Mouse (Mus musculus) c-Kit-positive CD71-negative TER-119-negative erythroid progenitor cells, embryonic 14.5 days (primary cell): Measurements from ENCODE around the gene Fbxl7.

Source experiments
- DNase-seq: peaks from one replicate; pipeline ENCODE4 v3.0.0-alpha.2; 2013; ENCODE audit warnings: low read depth

The Fbxl7 gene

DNA sequence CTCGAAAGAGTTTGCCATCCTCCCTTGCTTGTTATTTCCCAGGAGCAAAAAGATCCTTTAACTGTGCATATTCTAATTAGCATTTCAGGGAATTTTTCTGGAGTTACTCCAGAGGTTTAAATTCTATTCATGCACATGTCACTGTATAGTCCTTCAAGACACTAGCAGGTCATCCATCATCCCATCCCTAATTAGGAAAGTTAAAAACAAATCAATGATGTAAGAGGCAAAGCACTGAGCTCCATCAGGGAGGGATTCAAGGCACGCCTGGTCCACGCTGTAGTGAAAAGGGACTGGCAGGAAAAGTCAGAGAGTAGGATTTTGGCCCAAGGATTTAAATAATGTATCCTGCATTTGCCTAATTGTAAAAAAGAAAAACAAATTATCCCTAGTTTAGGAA lies 202.3 kb downstream of the Fbxl7 start:
- no peak for DNase-seq

DNA sequence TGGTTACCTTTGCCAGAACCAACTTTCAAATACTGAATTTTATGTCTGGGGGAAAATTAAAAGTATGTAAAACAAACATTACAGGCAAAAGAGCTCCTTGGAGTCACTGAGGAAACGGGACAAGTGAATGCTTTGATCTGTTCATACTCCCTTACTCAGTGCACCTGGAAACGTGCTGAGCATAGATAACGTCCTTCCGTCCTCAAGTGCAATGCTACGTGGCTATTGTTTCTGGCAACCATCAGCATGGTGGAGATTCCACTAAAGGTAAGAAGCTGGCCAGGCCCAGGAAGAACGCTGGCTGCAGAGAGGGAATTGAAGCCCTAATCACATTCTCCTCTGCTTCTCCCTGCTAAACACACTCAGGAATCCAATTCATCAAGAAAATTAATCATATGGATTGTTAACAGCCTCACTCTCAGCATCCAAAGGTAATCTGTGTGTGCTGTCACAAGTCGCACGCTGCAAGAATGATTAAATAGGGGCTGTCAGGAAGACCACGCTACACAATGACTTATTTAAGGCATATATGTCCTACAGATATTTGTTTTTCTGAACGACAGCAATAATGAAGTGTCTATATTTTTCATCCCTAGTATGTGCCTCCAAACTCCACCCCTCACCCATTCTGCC lies 206.8 kb downstream of the Fbxl7 start:
- DNase-seq, result no peak

DNA sequence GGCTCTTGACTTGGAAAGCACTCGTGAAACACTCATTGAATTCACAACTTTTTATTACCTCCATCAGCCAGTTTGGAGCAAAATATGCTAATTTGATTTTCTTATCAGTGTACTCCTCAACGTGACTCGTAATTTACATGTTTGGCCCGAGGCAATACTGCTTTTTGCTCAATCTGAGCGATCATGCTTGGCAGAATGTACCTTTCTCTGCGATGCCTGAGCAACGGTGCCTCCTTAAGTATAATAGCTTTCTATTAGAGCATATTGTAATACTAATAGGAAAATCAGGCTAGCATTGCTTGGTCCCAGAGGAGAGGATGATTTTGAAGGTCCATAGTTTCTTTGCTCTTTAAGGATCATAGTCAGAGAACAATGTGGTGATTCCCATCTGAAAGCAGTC lies 207.7 kb downstream of the Fbxl7 start:
- no peak for DNase-seq

DNA sequence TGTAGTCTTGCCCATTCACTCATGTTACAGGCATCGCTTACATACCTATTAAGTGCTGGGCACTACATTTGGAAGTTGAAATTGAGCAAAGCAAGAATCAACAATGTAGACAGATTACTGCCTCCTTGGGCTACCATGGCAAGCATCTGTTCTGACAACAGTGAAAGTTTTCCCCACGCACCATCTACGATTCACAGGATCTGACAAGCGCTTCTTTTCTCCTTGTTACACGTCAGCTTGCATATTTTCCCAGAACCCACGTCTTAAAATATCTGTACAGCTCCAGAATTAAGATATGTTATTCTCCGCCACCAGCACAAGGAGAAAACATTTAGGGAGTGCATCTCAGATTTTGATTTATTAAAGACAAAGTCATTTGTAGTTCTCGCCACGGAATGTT lies 213.1 kb downstream of the Fbxl7 start:
- DNase-seq, result no peak

DNA sequence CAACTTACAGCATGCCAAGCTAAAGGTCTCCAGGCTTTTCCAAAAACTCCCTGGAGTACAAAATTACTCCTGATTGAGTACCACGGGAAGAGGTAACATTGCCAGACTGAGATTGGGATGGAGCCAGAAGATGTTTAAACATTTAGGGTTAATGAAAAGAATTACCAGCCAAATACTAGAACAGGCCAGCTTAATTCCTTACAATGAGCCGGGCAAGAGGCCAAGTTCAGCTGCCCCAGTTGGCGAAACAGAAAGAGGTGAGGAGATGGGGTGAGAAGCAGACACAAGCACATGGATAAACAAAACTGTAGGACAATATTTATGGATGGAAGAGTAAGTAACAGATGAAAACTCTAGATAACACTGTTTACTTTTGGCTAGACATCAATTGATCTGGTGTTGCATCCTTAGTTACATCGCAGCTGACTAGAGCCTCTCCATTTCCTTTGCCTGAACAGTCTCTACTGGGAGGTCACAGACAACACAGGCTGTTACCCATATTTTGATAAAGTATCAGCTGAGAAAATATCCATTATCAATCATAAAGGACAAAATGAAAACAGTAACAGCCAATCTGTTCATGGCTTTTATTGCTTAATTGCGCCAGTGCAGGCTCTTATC lies 222.0 kb downstream of the Fbxl7 start:
- DNase-seq, result no peak

DNA sequence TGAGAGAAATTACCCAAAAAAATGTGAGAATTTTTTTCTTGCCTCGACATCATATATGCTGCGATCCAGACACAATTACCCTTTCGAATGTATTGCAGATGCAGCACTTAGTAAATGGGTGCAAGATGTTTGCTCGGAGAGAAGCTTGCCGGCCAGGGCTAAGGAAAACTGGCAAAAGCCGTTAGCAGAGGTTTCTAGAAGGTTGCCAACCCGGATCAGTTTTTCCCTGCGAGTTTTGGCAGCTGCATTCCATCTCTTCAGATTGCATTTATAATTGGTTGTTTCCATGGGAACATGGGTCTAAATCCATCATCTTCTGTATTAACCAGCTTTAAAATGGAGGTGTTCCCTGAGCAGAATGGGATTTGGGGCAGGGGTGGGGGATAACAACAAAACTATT lies 240.4 kb downstream of the Fbxl7 start:
- no peak for DNase-seq

DNA sequence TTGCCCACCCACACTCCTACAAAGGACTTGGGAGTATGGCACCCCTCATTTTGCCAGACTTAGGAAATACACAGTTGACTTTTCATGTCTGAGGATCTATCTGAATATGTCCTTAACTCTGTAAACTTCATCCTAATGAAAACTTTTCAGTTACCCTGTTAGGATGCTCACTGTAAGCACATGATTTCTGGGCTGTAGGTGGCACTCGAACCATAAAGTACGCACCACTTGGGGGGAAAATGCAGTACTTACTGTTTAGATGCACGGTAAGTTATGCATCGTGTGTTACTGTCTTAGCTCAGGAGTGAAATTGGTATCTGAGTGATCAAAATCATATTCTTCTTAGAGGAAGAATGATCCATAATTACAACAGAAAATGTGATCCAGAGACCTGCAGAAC lies 252.8 kb downstream of the Fbxl7 start:
- DNase-seq, result no peak

DNA sequence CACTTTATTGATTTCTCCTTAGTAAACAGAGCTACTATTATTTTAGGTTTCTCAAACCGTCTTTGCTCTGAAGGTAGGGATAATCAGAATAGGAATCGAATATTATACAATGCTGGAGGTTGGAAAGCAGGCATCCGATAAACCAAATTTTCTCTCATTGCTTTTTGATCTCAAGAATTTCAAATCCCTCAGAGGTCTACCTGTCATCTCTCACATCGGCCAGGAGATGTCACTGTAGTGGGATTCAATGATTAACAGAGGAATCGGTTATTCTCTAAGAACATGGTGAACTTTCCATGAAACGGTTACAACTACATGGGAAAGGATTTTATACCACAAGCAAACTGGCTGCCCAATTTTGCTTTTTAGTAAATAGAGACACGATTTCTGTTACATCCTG lies 255.7 kb downstream of the Fbxl7 start:
- DNase-seq, result no peak

DNA sequence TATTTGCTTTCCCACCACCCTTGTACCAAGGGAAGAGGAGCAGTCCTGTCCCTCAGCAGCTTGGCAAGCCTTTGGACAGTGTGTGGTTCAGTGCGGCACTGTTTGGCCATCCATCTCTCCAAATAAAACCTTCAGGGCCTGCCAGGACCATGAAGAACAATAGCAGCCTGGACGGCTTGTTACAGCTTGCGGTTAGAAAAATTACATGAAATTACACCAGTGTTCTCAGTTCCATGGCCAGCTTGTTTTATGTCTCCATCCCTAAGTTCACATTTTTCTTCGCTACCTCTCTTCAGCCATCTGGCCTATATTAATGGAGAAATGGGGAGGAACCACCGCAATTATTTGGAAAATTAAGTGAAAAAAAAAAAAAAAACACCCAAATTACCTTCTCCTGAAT lies 259.8 kb downstream of the Fbxl7 start:
- DNase-seq, result no peak

DNA sequence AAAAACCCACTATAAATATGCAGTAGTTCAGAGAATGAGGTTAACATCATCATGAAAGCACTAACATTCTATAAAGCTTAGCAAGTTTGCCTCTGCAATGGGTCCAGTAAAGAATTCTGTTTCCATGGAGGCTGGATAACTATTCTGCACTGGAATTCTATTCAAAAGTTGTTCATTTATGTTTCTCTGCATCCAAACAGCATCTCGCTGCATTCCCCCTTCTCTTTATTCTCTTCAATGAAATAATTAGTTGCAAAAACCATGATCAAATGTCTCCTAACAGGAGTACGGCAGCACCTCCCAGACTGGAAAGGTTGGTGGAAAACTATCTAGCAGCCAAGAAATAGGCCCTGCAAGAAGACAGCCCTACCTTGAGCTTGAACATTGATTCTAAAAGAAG lies 267.2 kb downstream of the Fbxl7 start:
- DNase-seq, result no peak

DNA sequence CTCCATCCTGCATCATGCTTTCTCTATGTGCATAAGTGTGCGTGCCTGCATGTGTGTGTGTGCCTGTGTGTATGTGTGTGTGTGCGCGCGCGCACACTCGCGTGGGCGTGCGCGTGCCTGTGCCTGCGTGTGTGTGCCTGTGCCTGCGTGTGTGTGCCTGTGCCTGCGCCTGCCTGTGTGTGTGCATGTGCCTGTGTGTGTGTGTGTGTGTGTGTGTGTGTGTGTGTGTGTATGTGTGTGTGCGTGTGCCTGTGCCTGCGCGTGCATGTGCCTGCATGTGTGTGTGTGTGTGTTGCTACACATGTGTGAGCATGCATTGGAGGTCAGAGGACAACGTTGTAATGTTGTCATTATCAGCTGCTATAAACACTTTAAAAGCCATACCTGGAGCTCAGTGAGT lies 272.1 kb downstream of the Fbxl7 start:
- DNase-seq, result no peak

DNA sequence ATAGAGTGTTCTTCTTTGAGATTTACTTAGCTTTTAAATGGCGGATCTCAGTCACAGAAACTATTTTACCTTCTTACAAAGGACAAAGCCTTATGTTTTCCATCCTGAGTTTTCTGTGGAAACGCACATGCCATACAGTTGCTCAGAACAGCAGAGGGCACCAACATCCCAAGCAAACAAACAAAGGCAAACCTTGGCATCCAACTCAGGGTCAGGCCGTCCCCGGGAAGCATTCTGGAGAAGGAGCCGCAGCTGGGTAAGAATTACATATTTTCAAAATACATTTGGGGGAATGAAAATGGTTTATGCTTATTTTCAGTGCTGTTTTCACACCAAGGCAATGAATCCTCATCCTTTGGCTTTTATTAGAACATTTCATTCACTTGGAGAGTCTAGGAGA lies 275.1 kb downstream of the Fbxl7 start:
- DNase-seq, result no peak

DNA sequence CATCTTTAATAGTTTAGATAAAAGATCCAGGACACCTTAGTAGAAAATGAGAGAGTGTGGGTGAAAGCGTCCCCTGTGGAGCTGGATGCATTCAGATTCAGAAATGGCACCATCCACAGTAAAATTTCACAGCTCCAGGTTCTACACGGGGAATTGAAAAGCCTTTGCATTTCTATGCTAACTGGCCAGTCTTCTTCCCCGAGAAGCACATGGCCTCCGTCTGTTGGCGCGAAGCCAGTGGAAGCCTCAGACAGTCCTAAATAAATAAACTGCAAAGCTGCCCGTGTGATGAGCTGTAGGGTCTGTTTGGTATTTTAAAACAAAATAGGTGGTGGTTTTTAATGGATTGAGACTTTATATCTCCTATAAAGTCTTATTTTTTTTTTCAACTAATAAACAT lies 276.2 kb downstream of the Fbxl7 start:
- no peak for DNase-seq

DNA sequence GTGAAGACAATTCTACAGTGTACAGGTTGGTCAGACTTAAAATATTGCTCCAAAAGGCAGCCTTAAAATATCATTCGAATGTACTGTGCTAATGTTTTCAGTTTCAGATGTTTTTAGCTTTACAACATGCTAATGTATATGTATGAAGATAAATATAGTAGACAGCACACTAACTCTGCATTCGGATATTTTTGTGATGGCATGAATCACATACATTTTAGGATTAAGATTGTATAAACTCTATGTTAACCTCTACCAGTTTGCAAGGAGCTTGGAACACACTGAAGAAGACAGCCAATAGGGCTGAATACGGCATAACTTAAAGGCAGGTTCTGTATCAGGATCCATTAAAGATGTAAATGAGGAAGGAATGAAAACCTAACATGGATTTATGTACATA lies 299.1 kb downstream of the Fbxl7 start:
- DNase-seq, result no peak

DNA sequence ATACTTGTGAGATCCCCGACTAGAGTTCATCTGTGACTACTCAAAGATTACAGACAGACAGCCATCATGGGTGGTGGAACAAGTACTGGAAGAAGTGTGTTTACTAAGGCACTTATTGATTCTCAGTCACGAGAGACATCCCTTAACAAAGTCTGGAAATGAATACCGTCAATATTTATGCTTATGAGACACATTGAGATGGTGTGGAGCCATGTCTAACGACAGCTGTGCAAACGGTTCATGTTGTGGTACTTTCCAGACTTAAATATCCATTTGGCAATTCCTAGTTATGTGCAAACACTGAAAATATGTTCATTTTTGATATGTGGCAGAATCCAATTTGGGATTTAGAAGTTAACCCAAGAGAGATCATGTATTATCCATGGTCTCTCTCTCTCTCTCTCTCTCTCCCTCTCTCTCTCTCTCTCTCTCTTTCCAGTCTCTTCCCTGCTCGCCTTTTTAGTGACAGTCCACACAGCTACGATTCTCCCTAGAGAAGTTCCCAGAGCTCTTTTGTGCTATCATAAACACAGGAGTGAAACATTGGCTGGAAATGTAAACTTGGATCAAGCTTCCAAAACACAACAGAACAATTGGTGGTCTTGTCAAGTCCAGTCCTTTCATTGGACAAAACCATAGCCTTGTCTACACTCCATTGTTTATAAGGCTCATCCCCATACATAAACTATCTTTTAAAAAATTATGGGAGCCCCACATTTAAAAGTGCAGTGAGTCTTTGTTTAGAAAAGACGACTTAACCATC lies 315.3 kb downstream of the Fbxl7 start:
- no peak for DNase-seq

DNA sequence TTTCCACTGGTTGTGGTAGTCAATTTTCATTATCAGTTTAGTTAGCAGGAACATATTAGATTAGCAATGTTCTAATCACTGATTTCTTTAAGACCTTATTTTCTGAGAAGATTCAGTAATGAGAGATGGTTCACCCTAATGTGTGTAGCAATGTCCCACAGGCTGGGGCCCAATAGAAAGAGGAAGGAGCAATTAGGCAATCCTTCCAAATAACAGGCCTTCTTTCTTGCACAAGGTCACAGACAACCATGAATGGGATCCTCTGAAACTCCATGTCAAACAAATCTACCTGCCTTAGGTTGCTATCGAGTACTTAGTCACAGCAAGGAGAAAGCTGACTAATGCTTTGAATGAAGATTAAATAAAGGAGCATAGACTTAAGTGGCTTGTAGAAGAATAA lies 316.9 kb downstream of the Fbxl7 start:
- DNase-seq, result no peak

DNA sequence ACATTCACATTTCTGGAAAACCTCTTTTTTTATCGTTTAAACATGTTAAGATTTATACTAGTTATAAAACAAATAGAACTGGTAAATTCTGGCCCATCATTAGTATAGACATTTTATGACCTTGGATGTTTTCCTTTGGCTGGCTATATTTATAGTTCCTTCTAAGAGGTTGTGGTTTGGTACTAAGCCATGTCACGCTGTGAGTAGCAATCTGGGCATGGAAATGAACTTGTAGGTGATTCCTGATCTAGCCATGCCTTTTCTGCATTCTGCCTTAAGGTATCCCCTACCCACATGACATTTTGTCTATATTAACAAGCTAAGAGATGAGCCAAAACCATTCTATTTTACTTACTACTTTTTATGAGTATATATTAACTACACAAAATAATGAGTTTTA lies 329.3 kb downstream of the Fbxl7 start:
- DNase-seq, result no peak

DNA sequence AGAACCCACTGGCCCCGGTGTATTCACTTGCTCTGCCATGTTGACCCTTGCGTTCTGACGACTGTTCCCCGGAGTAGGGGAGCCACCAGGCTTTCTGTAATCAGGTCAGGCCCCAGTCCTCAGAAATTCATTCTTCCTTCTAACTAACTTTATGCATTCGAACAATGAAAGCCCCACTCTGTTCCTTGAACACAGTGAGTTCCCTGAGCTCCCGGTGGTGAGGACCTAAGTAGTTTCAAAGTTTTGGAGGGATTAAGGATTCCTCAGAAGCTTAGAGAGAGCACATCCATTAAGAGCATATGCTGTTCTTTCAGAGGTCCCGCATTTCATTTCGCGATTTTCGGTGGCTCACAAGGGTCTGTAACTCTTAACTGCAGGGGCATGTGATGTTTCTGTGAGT lies 341.8 kb downstream of the Fbxl7 start:
- DNase-seq, result no peak

DNA sequence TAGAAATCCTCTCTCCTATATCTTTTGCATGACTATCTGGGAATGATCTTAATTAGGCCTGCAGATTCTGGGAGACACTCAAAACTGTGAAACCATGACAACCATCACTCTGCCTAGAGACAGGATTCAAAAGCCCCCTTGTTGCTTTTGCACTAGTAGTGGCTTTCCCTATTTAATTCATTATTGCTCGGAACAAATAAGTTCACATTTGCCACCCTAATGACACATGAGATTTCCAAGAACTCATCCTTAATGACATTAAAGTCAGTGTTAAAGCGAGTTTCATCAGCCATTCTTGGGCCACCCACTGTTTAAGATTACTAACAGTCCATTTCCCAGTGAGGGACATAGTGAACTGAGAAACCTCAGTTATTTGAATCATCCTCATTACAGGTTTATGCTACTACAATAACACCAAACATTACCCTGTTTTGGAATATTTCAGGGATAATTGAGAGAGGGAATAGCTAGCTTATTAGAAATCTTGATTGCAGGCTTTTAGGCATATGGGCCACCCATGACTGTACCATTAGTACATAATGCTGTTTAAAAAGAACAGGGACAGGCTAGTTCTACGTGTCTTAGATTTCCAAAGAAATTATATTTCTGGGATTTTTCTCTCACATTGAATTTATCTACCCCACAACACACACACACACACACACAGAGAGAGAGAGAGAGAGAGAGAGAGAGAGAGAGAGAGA lies 361.2 kb downstream of the Fbxl7 start:
- no peak for DNase-seq

DNA sequence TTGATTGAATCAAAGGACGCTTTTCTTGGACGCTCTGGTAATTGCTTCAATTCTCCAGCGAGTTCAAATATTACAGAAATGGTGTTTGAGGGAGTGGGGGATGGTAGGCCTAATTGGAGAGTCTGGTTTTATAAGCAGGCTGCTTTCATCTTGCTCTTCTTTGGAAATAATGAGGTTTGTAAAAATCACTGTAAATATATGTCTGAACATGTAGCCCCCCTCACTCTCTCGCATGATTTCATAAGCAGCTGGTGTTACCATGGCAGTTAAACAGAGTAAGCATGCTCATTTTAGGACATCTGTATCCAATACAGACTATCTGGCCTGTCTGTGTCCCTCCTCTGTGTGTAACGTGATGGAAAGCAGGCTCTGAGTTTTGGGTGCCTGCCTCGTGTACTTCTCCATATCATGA lies 376.2 kb downstream of the Fbxl7 start:
- no peak for DNase-seq

DNA sequence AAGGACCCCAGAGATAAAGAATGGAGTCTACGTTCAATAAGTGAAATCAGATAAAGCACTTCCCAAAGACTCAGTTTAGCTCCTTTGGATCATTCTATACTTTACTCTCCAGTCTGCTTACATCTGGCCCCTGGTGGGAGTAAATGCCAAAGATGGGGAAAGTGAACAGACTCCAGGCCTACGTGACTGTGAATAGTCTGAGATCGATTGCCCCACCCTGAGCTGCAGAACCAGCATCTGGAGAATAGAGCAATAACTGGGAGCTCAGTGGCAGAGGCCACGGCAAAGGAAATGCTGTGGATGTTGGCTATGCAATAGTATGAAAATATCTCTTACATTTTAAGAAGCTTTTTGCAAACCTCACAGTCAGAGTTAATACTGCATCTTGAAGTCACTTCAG lies 394.4 kb downstream of the Fbxl7 start:
- DNase-seq, result no peak
